Mouse (Mus musculus) hindlimb bud, embryonic 11.5 days (tissue): ENCODE data around the gene Cadm1.

Experiments used
- DNase-seq: peaks from one replicate; pipeline ENCODE4 v3.0.0-alpha.2; 2012; ENCODE audit warnings: low read depth, low spot score; ENCODE audit errors: extremely low spot score

The Cadm1 gene

DNA sequence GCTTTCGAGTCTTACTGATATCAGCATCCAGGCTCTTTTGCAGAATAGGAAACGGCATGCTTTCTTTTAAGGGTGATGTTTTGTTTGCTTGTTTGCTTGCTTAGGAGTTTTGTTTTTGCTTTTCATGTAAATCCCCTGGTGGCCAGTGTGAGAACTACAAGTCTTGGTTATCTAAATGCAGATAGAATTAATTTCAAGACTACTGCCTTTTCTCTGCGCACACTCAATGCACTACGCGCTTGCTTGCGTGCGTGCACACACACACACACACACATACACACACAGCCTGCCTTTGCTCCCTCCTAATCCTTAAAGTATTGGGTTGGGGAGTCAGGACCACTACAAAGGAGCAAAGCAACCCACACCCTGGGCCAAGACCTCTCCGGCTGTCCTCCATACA, 326.3 kb downstream of the Cadm1 start:
- no peak for DNase-seq

DNA sequence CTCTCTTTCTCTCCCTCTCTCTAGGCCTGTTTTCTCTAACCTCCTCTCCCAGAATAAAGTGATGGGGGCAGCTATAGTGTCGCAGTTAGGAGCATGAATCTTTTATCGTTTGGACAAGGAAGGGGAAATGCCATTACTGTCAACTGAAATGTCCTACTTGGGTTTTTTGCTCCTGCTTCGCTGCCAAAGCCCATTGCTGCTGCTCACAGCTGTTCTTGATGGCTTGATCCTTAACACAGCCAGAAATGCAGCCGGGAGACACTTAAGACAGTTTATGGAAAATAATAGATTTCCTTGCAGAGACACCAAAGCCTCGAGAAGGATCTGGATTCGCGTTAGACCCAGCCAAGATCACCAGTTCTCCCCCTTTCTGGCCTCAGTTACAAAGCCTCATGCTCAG, 327.3 kb downstream of the Cadm1 start:
- DNase-seq, result no peak

DNA sequence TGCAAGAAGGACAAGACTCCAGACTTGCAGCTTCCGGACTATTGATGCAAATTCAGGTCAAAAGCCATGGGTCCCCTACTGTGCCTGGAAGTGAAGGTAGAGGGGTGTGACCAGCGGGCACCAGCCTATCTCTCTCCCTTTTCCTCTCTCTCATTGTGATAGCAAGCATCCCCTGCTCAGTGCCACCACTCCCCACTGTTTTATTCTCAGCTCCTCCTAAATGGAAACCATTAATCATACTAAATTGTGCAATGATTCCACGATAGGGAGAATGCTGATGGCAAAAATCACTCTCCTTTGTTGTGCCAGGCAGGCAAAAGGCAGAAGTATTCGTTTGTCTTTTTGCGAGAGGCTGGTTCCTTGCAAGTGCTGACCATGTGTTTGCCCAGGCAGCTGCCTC, 328.2 kb downstream of the Cadm1 start:
- no peak for DNase-seq

DNA sequence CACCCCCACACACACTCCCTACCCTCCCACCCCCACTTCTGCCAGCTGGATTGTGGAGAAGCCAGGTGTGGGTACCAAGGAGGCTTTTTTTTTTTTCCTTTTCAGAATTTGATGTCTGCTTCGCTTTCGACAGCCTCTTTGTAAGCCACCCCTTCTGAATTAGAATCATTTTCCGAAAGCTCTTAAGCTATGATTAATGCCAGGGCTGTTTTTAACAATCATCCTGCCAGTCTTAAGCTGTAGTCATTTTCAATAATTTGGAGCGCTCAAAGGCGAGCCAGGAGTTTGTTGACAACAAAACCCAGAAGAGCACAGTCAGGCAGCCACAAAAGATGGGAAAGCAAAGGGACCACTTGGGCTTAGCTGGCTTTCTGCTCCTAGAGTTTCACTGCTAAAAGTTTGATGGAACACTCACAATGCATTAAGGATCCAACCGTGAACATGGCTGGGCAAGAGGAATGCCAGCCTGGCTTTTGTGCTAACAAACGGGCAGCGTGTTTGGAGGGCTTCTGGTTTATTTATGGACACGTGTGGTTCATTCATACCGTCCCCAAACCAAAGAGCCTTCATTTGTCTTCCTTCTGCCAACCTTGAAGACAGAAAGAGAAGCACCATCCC, 328.9 kb downstream of the Cadm1 start:
- DNase-seq, result no peak

DNA sequence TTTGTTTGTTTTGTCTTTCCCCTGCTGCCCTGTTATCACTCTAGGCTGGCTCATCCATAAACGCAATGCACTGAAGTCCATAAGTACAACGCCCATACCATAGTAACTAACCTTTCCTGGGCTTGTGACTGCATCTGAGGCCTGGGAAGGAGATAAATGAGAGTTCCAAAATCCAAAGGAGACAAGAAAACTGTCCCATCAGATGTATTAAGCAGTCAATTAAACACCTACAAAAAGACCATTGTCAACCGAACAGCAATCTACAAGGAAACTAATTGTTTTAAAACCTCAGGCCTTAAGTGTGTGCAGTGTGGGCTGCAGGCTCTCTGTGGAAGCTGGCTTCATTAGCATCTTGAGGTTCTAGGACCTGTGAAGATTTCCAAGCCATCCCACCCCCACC, 331.0 kb downstream of the Cadm1 start:
- no peak for DNase-seq

DNA sequence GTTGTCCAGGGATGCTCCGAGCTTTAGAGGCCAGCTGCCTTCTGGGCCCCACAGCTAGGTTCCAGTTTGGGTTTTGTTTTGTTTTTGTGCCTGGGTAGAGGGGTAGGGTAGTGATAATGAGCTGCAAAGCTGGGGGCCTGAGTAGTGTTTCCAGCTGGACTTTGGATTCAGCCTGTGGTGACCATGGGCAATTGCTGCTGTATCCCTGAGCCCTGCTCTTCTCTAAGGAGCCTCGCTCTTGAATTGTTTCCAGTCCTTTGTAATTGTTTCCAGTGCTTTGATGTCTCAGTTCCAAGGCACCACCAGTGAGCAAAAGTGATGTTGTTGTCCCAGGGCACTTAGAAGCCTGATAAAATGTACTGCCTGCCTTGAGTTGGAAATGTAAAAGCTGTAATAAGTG, 331.8 kb downstream of the Cadm1 start:
- DNase-seq, result no peak

DNA sequence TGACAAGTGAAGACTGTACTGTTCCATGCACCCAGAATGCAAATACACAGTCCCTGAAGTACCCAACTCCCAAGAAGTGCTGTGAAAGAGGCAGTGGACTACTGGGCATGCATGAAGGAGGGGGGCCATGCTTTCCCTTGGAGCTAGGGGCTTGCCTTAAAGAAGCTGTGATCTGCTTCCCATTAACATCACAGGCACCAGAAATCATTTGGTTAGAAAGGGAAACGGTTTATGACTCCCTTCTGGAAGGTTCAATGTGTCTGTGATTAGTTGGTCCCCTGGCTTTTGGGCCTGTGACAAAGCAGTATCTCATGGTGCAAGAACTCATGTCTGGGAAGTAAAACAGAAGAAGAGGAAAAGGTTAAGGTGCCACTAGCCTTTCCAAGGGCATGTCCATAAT, 336.0 kb downstream of the Cadm1 start:
- DNase-seq, result no peak

DNA sequence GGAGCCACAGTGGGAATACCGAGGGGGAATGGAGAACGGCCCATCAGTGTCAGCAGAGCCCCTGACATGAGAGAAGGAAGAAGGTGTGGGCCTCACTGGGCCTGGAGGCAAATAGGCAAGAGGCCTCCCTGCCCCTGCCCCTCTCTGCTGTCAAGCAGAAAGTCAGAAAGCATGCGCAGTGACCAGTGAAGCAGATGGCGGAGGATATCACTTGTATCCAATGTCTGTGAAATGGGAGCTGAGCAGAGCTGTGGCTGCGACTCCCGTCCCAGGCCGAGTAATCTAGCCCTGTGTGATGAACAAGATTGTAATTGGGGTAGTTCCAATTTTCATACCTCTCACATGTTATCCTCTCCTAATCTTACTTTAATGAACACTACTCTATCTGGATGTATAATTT, 337.5 kb downstream of the Cadm1 start:
- DNase-seq, result no peak

DNA sequence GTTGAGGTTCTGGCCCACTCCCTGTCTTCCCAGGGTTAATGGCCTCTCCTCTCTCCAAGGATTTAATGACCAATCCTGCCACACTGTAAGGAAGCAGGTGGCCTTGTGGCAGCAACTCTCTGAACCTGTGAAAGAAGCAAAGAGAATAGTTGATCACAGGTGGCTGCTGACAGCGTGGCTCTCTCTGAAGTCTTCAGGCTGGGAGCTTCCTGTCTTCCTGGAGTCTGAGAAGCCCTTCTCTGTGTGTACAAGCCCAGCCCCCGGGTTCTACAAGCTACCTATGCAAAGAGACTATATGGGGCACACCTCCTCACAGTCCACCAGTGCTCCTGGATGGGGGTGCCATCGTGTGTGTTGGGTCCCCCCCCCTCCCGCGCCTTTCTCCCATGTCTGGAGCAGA, 339.7 kb downstream of the Cadm1 start:
- DNase-seq, result no peak

DNA sequence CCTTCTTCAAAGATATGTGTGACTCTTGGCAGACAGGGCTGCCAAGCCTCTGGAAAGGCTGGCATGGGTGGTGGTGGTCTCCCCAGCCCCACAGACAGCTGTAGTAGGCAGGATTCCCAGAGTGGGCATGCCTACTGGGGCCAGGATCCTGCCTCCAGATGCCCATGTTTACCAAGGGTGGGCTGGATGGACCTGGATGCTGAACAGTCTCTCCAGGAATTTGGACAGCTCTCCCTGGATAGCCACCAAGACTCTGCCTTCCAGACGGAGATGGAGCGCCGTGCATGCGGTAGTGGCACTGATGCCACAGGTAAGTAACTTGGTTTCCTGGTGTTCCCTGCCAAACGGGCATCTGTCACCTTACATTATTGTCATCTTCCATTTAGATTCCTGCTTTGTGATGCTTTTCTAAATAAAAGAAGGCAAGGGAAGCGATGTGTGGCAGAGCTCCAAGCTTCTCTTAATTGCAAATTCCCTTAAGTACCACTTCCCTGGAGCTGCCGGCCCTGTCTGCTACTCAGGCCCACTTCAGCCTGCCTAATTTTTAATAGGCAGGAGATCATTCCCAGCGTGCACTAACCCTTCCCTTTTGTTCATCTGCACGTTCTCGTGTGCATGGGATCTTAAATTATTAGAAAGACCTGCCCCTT, 346.7 kb downstream of the Cadm1 start:
- DNase-seq, result no peak

DNA sequence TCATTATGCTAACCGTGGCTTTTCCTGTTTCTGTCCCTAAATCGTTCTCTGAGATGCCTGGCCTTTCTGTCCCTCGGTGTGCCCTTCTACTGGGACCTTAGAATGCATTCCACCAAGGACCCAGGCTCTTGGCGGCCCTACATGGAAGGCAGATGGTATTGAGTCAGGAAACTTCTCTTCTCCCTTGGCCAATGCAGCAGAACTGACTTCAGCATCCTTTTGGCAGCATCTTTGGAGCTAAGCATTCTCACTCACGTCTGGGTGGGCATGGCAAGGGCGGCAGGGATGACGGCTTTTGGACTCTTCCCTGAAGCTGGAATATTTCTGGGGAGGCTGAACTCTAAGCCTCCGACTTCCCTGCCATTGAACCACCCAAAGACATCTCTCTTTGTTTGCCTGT, 350.2 kb downstream of the Cadm1 start:
- DNase-seq, result no peak

DNA sequence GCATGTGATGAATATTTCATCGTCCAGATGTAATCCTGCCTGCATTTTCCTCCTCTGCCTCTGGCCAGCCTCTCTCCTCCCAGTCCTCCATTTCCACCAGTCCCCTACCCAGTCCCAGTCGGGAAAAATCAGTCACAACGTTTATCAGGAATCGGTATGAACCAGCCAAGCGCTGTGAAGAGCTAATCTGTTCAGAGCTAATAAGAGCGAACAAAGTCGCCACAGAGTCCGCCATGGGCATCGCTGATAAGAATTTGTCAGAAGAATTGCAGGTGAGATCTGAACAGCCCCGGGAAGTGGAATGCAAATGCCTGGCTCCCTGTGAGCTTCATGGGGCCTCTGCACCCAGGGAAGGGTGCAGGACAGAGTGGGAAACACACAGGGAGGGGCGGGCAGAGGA, 352.4 kb downstream of the Cadm1 start:
- DNase-seq, result no peak

DNA sequence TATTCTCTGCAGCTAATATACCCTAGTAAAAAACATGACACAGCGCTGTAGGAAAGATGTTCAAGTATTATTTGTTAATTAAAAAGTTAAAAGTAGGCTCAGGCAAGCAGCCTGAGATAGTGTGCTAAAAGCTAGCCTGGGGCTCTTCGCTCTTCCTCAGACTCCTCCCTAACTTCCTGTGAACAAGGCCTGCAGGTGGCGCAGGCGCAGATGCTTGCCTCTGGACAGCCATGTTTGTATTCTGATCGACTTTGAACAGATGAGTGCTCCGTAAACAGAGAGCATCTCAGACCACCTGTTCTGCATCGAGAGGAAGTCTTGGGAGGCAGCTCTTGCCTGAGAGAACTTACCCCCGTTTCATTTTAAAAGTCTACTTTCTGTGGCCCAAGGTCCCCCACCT, 361.7 kb downstream of the Cadm1 start:
- no peak for DNase-seq

DNA sequence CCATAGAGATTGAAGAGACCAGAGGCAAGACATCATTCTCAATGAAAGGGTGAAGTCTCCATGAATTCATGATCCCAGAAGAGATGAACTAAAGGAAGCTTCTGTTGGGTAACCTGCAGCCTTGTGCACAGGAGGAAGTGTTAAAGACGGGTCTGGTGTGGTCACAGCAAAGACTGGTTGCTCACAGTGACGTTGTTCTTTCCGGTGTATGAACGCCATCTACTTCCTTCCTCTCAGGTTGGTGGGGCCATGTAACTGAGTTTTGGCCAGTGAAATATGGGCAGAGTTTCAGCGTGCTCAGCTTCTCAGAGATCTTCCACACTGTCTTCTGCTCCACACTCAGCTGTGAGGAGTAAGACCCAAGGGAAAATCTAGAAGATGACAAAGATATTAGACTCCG, 363.0 kb downstream of the Cadm1 start:
- DNase-seq, result no peak

DNA sequence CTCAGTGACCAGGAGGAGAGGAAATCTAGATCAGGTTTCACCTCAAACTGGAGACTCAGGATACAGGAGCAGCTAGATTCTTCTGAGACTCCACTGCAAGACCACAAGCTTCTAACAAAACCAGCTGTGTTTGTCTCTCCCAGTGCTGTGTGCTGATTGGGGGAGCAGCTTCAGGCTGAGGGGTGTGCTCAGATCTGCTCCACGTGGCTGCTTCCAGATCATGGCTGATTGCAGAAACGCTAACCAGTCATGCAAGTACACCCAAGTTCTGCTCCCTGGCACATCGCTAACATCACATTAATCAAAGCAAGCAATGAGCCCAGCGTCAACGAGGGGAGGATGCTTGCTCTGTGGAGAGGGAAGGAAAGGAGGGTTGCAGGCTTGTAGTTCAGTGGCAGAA, 364.1 kb downstream of the Cadm1 start:
- DNase-seq, result peak; percentile 30

DNA sequence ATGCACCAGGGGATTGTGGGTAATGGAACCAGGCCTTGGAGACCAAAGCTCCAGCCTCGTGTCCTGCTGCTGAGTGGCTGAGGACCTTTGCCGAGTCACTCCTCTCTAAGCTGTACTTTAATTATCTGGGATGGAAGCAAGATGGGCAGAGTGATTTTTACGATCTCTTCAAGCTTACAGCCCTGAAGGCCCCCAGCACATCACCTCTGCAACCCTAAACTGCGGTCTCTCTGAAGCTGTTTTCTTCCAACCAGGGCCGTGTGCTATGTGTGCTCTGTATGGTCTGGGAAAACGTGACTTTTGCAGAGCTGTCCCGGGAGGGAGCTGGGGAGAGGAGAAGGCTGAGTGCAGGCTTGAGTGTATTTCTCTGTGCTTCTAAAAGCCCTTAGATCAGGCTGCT, 364.7 kb downstream of the Cadm1 start:
- no peak for DNase-seq

DNA sequence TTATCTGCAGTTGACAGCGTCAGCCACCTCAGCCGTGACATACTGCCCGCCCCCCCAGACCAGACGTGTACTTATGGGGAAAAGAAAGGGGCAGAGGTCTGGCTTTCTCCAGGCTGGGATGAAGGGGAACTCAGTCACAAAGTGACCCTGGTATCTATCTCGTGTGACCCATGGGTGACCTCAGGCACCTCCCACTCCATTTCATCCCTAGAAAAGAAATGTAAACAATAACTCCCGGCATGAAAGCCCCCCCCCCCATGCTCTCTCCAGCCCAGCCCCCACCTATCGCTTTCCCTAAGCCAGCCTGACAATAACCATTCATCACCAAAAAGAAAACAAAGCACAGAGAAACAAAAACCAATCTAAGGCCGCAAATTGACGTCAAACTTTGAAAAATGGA, 365.1 kb downstream of the Cadm1 start:
- no peak for DNase-seq

DNA sequence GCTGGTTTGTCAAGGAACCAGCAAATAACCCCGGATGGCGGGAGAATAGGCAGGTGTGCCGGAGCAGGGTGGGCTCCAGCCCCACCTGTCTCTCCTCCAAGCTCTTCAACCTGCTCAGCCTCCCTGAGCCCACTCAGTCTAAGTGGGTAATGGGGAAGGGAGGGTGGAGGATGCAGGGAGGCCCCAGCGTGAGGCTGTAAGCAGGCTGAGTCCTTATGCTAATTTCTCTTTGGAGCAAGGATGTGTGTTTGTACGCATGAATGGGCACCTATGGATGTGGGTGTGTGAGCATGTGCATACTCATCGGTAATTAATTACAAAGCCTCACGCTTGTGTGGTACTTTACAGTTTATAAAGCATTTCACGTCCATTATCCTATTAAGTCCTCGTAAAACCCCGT, 370.8 kb downstream of the Cadm1 start:
- no peak for DNase-seq

DNA sequence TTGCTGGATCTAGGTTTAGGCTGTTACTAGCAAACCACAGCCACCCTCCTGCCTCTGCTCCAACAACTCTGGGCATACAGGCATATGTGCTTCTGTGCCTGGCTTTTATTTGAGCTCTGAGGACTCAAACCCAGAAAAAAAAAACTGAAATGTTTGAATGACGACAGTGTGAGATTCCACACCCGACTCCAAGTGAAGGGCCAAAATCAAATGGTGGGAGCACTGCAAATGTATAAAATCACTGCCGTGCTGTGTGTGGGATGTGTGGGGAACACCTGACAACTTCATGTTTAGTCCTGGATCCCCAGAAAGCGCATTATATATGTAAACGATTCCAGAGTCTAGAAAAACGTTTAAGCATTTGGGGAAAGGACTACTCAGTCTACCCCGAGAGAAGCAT, 373.7 kb downstream of the Cadm1 start:
- DNase-seq, result no peak

DNA sequence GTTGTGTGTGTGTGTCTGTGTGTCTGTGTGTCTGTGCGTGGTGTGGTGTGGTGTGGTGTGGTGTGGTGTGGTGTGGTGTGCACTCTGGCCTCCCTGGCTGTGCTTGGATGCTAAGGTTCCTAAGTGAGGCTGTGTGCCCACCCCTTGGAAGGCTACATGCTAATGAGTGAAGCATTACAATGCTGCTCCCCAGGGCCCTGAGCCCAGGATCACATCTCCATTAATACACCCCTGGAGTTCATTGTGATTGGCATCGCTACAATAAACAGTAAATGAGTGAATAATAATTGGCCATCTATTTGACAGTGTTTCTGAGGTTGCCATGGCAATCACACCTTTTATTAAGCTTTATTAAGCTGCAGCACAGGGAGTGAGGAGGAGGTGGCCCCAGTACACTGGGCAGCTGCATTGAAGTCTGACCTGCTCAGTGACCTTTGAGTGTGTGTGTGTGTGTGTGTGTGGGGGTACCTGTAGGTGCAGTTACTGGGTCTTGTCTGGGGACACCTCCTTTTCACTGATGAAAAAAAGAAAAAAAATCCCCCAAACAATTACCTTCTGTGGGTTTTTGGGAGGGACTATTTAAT, 374.5 kb downstream of the Cadm1 start:
- no peak for DNase-seq

DNA sequence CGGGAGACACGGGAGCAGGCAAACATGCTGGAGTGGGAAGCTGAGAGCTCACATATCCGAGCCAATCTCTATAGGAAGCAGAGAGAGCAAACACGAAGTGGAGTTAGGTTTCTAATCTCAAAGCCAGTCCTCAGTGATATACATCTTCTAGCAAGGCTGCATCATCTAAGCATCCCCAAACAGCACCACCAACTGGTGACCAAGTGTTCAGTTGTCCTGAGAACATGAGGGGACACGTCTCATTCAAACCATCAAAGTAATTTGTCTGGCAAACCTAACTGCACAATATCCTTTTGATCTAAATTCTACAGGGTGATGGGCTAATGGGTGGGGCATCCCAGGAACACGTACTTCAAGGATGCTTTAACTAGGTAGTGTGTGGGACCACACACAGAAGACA, 376.5 kb downstream of the Cadm1 start:
- no peak for DNase-seq
